7 mouse cellular contexts compared by ENCODE assay signal in the genomic region with DNA sequence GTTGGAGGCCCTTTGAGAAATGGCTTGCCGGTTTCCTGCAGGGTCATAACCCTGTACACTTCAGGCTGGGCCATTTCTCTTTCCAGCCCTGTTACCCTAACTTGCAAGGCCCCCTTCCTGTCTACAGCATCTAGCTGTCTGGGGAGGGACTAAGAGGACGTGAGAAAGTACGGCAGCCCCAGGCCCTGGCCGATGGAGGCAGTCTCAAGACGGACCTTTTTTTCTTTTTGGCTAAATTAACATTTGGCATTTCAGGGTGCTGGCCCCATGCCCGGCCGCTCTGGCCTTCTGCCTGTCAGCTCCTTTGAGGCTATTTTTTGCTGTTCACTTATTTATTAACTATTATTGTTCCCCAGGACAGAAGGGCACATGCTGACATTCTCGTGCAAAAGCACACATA. TPM values are rescaled to one million over a fixed set of nuclear protein-coding genes. Genes with fewer than 3 reads are reported as not detected.
A peak's percentile ranks its signal among the peaks of the same experiment; 100 is the strongest.
DNase-seq lines count a peak whose midpoint lies in the region; ATAC-seq and TF ChIP-seq lines count a peak whose summit lies in the region.

No protein-coding gene starts in this region.

- no peaks in the 10 kb centered on the region for H3K27me3 ChIP-seq in spleen, adult 2 months (ENCODE audit: control insufficient read depth, insufficient read depth, low read length)
- H3K27me3 ChIP-seq in liver, postnatal 0 days (ENCODE audit: insufficient read depth, low read length): no peaks in the 10 kb centered on the region

- H3K4me2 ChIP-seq in liver, postnatal 0 days (ENCODE audit: low read depth, low read length): no peak overlapping the region

- no peak for TF ChIP-seq CTCF in spleen, adult 2 months (IDR thresholded peaks at IDR 0.05; ENCODE audit: extremely low read depth, insufficient read depth, insufficient read length, insufficient replicate concordance)
- TF ChIP-seq CTCF in liver, postnatal 0 days (IDR thresholded peaks at IDR 0.05; ENCODE audit: low read depth): no peak

- peak overlapping the region; percentile 12; the same call in 1 of the 2 replicates for H3K27ac ChIP-seq in spleen, adult 2 months (ENCODE audit: insufficient read depth, low read length)
- H3K27ac ChIP-seq in liver, postnatal 0 days (ENCODE audit: low read depth): no peak overlapping the region

- no peak for TF ChIP-seq EP300 in liver, postnatal 0 days (IDR thresholded peaks at IDR 0.05; ENCODE audit: low read depth)

- no peak for ATAC-seq in liver, postnatal 0 days

- no peaks in the 10 kb centered on the region; the same call in 1 of the 2 replicates for H3K4me1 ChIP-seq in spleen, adult 2 months (ENCODE audit: control insufficient read depth, insufficient read depth, insufficient read length)
- no peaks in the 10 kb centered on the region for H3K4me1 ChIP-seq in liver, postnatal 0 days (ENCODE audit: insufficient read depth)

- H3K4me3 ChIP-seq in spleen, adult 2 months (ENCODE audit: extremely low read depth, insufficient read depth, insufficient read length): no peak overlapping the region
- no peak overlapping the region for H3K4me3 ChIP-seq in liver, postnatal 0 days (ENCODE audit: low read depth, low read length)

- 67% methylated on average over 8 of the region's 8 CpGs for WGBS in spleen, adult 2 months
- 60% methylated on average over 8 of the region's 8 CpGs for WGBS in liver, postnatal 0 days (ENCODE audit: insufficient replicate concordance)

- H3K36me3 ChIP-seq in spleen, adult 2 months (ENCODE audit: control insufficient read depth, insufficient read depth, low read length): no peaks in the 10 kb centered on the region
- H3K36me3 ChIP-seq in liver, postnatal 0 days (replicated peaks; ENCODE audit: insufficient read depth, low read length): no peaks in the 10 kb centered on the region

- no peaks in the 10 kb centered on the region for H3K9me3 ChIP-seq in liver, postnatal 0 days (ENCODE audit: low read length)

- DNase-seq in spleen, adult 2 months (ENCODE audit: low read depth in 1 of 2, low spot score in 2 of 2): no peak
- DNase-seq in spleen, postnatal 14 days (ENCODE audit: low spot score in 2 of 2): no peak
- DNase-seq in cerebellum, adult 9-10 months: peak; percentile 89
- peak; percentile 77 for DNase-seq in heart, postnatal 4 days
- DNase-seq in ovary, postnatal 10 days (ENCODE audit: low spot score): peak; percentile 70
- no peak for DNase-seq in B cell, adult 2 months
- no peak for DNase-seq in liver, postnatal 0 days

- TF ChIP-seq POLR2A in spleen, adult 2 months (IDR thresholded peaks at IDR 0.05; ENCODE audit: low read depth, low read length): no peak

- H3K9ac ChIP-seq in liver, postnatal 0 days (replicated peaks): no peak overlapping the region

RNA-seq across cellular contexts. Expression of gene Adcy5, which starts 24.4 kb away (rescaled TPM):
- 6.8 and 8.0 TPM in 2 replicates for polyA plus RNA-seq in spleen, adult 2 months (2012; rRNA removed)
- total RNA-seq in heart, postnatal 4 days (2021): 10 to 100 TPM; 65.2 to 65.7 TPM
- polyA plus RNA-seq in liver, postnatal 0 days (2015; fragmentation: Nextera tagmentation; extraction: Ambion mirVana): 0.28 and 0.39 TPM in 2 replicates

Comparison
In these comparisons a context has a peak if more than half of its experiments do, and no peak if none do; other contexts are left out.
1. DNase-seq: peak in cerebellum, adult 9-10 months (single experiment), heart, postnatal 4 days (single experiment) and ovary, postnatal 10 days (single experiment); none in spleen, adult 2 months (0 of 2), spleen, postnatal 14 days (0 of 2), B cell, adult 2 months (0 of 2) and liver, postnatal 0 days (single experiment).